Mouse (Mus musculus): ENCODE data around the gene Pald1.

- no peak for TF ChIP-seq CTCF (IDR thresholded peaks at IDR 0.05; ENCODE audit: low read depth)
- no peak for TF ChIP-seq EP300 (optimal IDR thresholded peaks at IDR 0.05)
Measured at GRCm38 (mm10) chr10:61355611-61356010, 27.7 kb downstream of the Pald1 start.

Measured in stomach, postnatal 0 days (tissue).